Mouse (Mus musculus): ENCODE measurements at regions not wholly inside any gene's neighbourhood (a gene's known extent, or its start where the extent isn't known, plus 50 kb on each side); places are given as distances from the start of the nearest gene placed in this dataset.
"Not testable (repeated sequence)": the region's sequence is repeated elsewhere in the genome, so short reads cannot be mapped to it uniquely, and the experiment has no call there.

DNA sequence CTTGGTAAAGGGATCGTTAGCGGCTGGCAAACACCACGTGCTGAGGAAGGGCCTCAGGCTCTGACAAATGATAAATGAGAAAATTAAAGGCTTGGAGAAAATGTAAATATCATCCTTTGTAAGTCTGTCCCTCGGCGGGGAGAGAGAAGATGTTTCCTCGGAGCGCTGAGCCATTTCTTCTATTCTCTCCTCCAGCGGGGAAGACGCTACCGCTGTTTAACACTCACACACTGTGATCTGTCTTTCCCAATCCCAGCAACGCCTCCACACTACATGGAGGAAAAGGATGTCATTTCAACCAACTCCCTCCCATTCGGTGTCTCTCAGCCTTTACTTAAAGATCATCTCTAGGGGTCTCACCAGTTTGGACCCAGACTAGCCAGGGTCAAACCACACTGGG is 239.0 kb downstream of the Prex1 start:
- DNase-seq = no peak

DNA sequence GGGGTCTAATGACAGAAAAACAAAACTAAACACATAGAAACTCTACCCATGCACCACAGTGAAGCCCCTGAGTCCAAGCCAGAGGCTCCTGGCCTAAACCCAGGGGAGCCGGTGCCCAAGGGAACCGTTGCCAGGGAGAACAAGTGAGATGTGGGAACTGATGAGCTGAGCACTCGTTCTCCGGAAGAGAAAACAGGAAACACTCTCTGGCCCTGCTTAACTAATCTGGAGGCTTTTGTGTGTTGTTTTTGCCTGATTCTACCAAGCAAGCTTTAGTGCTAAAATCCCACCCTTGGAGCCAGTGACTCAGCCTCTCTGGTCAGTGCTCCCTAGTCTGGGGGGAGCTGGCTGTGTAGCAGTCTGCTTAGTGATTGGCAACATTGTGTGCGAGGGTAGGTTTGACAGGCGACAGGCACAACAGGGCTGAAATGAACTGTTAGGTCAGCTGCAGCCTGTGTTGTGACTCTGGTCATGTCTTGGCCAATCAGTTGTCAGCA is 242.3 kb downstream of the Prex1 start:
- no peak for DNase-seq

- DNase-seq = no peak
These were observed 244.5 kb downstream of the Prex1 start for GRCm38 (mm10) chr2:166469046-166469593.

DNA sequence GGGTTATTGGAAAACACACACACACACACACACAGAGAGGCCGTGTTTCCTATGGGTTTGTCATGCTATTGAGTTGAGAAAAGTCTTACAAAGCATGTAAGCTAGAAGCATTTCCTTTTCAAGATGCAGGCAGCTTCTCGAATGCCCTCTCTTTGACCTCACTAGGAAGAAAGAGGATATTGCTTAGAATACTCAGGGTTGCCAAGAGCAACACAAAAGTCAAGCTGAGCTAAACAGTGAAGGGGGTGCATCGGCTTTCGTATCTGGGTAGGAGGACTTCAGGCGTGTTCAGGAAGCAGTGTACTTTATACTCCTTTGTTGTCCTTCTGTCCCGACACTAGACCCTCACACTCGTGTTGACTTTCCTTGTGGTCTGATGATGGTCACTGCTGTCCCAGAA is 246.5 kb downstream of the Prex1 start:
- no peak for DNase-seq

DNA sequence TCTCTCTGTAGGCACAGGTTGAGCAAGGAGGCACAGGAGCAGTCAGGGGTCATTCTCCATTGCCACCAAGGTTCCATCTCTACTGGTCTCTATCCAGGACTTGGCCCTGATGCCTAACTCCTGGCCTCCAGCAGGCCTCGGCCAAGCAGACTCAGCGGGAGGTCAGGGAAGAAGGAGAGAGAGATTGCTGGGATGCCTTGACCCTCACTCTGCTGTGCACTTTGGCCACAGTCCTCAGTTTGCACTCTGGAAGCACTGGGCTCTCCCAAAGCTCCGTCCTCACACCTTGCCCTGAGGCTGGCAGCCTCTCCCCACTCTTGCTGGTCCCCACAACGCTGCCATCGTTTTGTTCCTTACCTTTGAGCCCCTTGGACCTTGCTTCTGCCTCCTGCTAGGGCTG is 248.1 kb downstream of the Prex1 start:
- DNase-seq = peak; percentile 72 to 75

DNA sequence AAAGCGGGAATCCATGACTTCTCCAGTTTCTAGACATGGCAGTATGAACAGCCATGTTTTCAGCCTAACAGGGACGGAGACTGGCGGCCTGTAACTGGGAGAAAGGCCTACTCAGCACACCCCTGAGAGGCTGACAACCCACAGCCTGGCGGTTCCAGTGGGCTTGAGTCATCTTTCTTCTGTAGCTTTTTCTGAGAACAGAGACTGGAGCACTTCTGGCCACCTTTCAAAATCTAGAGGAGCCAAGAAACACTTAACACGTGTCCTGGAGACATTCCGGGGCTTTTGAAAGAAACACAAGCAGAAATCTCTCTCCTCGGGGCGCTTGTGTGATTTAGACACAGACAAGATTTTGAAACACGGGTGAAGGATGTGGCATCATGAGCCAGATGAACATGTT is 250.1 kb downstream of the Prex1 start:
- no peak for DNase-seq

- no peak for DNase-seq
These were observed 251.7 kb downstream of the Prex1 start for GRCm38 (mm10) chr2:166461956-166462355.

DNA sequence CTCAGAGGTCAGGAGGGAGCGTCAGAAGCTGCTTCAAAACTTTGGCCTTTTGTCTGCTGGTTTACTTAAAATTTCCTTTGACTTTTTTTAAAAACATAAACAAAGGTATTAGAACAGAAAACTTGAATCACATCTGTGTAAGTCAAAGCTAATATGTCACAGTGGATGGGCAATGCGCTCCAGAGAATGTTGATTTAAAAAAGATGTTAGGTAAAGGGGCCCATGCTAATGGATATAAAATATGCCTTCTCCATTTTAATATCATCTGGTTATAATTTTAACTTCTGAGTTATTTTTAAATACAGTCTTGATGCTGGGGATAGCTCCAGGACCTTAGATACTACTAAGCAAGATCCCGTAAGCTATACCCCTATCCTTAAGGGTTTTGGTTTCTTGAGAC is 252.5 kb downstream of the Prex1 start:
- DNase-seq = no peak

DNA sequence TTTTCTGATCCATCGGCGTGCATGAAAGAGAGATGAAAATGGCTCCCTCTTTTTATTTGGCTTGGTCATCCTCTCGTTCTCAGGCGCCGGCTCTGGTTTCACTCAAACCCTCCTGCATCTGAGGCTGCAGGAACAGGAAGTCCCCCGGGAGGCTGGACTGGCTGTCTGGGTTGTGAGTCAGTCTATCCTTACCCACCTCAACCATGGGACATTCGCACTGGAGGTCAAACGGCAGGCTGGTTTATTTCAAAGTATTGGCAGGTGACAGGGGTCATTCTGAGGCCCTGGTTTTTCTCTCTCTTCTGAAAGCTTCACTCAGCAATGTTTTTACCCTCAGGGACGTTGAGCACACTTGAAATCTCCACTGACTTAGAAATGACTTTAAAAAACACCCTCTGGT is 253.7 kb downstream of the Prex1 start:
- DNase-seq = no peak

- DNase-seq = no peak
These were observed 254.7 kb downstream of the Prex1 start for GRCm38 (mm10) chr2:166458953-166459352.

DNA sequence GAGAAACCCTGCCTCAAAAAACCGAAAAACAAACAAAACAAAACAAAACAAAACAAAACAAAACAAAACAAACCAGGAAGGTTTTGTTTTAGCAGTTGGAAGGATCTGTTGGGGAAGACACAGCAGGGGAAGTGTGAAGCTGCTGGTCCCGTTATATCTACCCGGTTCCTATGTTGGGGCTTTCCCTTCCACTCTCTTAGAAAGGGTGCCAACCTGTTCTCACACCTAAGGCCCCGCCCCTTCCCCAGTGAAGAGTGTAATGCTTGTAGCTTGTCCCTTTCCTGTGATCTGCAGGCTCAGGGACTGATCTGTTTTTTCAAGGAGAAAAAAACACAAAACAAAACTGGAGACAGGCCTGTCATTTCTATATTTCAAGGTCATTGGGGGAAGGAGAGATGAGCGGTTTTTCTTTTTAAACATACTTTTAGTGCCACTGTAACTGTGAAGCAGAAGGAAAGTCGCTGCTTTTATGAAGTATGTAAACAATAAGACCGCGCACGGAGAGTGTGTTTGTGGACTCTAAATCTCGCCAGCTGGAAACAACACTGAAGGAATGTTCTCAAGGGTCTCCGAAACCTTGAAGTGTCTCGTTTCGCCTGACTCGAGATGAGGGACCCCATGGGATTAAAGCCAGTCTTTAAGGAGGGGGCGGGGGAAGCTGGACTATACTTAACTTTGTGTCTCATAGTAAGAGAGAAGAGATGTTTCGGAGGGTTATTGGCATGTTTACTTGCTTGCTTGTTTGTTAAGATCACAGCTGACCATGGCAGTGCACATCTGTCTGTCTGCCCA is 256.1 kb downstream of the Prex1 start:
- no peak for DNase-seq

DNA sequence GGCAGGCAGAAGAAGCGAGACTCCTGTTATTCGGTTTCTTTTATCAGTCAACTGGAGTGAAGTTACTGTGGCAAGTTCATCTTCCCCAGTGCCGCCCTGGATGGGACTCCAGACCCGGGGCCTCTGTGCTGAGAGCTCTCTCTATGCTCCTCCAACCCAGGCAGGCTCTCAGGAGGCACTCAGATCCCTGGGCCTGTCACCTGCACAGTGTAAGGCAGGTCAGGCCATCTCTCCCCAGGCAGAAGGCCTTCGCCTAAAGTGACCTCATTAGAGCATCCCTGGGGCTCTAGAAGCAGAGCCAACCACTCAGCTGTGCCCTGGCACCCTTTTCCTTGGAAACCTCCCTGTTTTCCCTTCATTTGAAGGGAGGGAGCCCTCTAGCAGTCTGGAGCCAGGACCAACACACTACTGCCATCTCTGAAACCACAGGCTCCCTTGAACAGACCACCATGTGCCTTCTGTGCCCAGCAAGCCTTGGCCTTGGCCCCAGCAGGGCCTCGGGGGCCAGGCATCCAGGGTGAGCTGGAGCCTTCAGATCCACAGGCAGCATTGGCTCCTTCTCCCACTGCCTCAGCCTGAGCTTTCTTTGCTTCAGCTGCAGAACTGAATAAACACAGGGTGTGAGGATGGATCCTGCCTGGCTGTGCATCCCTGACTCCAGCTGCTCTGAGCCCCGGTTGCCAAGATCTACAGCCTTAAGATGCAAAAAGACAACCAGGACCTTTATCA is 259.3 kb downstream of the Prex1 start:
- DNase-seq = not testable (repeated sequence)

DNA sequence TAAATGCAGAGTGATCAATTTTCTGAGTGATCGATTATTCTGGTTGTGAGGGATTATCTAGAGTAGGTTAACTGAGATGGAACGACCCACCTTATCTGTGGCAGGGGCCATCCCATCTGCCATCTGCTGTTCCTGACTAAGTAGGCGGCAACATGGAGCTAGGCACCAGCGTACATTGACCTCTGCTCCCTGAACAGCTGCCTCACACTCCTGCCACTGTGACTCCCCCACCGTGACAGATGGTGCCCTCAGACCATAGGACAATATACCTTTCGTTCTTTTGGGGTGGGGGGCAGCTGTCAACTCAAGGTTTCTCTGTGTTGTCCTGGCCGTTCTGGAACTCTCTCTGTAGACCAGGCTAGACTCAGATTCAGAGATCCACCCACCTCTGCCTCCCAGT is 262.7 kb downstream of the Prex1 start:
- no peak for DNase-seq

GRCm38 (mm10) chr2:166450380-166450779 is 263.3 kb downstream of the Prex1 start:
- no peak for DNase-seq

GRCm38 (mm10) chr2:166448724-166449123 is 264.9 kb downstream of the Prex1 start:
- DNase-seq = no peak

GRCm38 (mm10) chr2:166448161-166448560 is 265.5 kb downstream of the Prex1 start:
- peak; percentile 88 to 89 for DNase-seq

- peak in 1 of 2 experiments; percentile 22 for DNase-seq
These were observed 267.1 kb downstream of the Prex1 start for GRCm38 (mm10) chr2:166446536-166446935.

GRCm38 (mm10) chr2:166445824-166446223 is 267.8 kb downstream of the Prex1 start:
- DNase-seq = not testable (repeated sequence)

DNA sequence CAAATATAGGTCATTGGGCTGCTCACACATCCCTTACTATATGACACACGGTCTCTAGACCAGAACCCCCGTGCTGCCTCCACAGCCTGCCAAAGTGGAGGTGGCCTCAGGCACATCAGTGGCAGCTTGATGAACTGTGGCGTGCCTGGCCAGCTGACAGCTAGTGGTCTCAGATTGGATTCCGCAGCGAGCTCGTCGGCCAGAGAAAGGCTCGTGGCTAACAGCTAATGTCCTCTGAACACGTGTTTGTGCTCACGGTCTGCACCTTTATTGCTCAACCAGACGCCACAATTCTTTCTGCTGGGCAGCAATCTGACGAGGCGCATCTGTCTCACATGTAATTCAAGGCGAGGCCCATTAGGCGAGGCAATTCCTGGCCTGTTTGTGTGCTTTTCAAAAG is 270.6 kb downstream of the Prex1 start:
- DNase-seq = no peak

GRCm38 (mm10) chr2:166439847-166440775 is 273.5 kb downstream of the Prex1 start:
- peak; percentile 20 to 35 for DNase-seq

- DNase-seq = no peak
These were observed 275.4 kb downstream of the Prex1 start for GRCm38 (mm10) chr2:166438207-166438606.

DNA sequence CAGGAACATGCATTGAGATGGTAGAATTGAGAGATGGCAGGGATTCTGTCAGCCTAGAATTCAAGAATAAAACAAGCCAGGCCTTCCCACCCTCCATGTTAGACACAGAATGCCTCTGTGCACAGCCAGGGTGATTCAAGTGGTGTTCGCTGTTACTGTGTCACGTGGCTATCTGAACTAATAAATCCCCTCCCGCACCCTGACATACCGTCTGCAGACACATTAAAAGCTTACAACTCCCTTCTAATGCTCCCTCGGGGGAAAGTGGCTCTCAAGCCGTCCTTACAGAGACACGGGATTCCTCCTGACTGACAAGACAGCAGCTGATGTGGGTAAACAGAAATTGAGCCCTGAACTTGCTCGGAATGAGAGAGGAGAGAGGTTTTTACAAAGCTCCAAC is 279.1 kb downstream of the Prex1 start:
- DNase-seq = no peak
